Mouse (Mus musculus): ENCODE data around the gene Gm33543.
A peak's percentile ranks its signal among the peaks of the same experiment; 100 is the strongest.

Gm33543 gene

GRCm38 (mm10) chr10:95779801-95780385, 62.8 kb downstream of the Gm33543 start:
- DNase-seq (ENCODE audit: inconsistent age in 2 of 2, low spot score in 1 of 2): peak; percentile 55 to 83

GRCm38 (mm10) chr10:95778622-95779021, 64.1 kb downstream of the Gm33543 start:
- no peak for DNase-seq (ENCODE audit: inconsistent age in 2 of 2, low spot score in 1 of 2)

- DNase-seq (ENCODE audit: inconsistent age in 2 of 2, low spot score in 1 of 2): no peak
These were observed 64.9 kb downstream of the Gm33543 start for GRCm38 (mm10) chr10:95777701-95778320.

GRCm38 (mm10) chr10:95777071-95777470, 65.7 kb downstream of the Gm33543 start:
- DNase-seq (ENCODE audit: inconsistent age in 2 of 2, low spot score in 1 of 2): no peak

- DNase-seq (ENCODE audit: inconsistent age in 2 of 2, low spot score in 1 of 2): no peak
These were observed 67.9 kb downstream of the Gm33543 start for GRCm38 (mm10) chr10:95774856-95775255.

- peak; percentile 36 to 43 for DNase-seq (ENCODE audit: inconsistent age in 2 of 2, low spot score in 1 of 2)
These were observed 68.6 kb downstream of the Gm33543 start for GRCm38 (mm10) chr10:95774001-95774628.

All from adrenal gland, adult (tissue).